Mouse (Mus musculus) limb, embryonic 14.5 days (tissue): Measurements from ENCODE around the gene Smyd3. TPM values are rescaled to one million over a fixed set of nuclear protein-coding genes. Genes with fewer than 3 reads are reported as not detected.

ENCODE experiments used
- ATAC-seq: fragments of 200-750 bp; cut with Nextera tagmentation; 2 replicates; pipeline ENCODE4 v1.8.0; 2017; ENCODE audit warnings: low read depth, moderate number of reproducible peaks, moderate TSS enrichment; ENCODE audit not compliant: low FRiP score
- DNase-seq: peaks from one replicate; pipeline ENCODE4 v3.0.0-alpha.2; 2015; ENCODE audit warnings: low spot score
- H3K27ac ChIP-seq: fragments of 300-500 bp; sonication (generic); replicated peaks from 2 replicates; pipeline ENCODE4 v1.5.1; 2014; ENCODE audit warnings: low read depth, mild to moderate bottlenecking, low read length, moderate library complexity, mixed read lengths
- H3K27me3 ChIP-seq: fragments of 300-500 bp; sonication (generic); 2 replicates; pipeline ENCODE4 v1.6.1; 2014; ENCODE audit warnings: low read length, mixed read lengths; ENCODE audit not compliant: control insufficient read depth, insufficient read depth
- H3K36me3 ChIP-seq: fragments of 300-500 bp; sonication (generic); 2 replicates; pipeline ENCODE4 v1.6.1; 2014; ENCODE audit warnings: mild to moderate bottlenecking, low read length, moderate library complexity, mixed read lengths; ENCODE audit not compliant: control insufficient read depth, insufficient read depth
- H3K4me1 ChIP-seq: fragments of 300-500 bp; sonication (generic); 2 replicates; pipeline ENCODE4 v1.6.1; 2014; ENCODE audit warnings: antibody characterized with exemption, low read length, mixed read lengths; ENCODE audit not compliant: control insufficient read depth, insufficient read depth
- H3K4me2 ChIP-seq: fragments of 300-500 bp; sonication (generic); replicated peaks from 2 replicates; pipeline ENCODE4 v1.6.1; 2014; ENCODE audit warnings: low read depth, mild to moderate bottlenecking, low read length, moderate library complexity; ENCODE audit not compliant: severe bottlenecking
- H3K4me3 ChIP-seq: fragments of 300-500 bp; sonication (generic); replicated peaks from 2 replicates; pipeline ENCODE4 v1.5.1; 2014; ENCODE audit warnings: low read length
- H3K9ac ChIP-seq: fragments of 300-500 bp; sonication (generic); 2 replicates; pipeline ENCODE4 v1.6.1; 2014; ENCODE audit warnings: mild to moderate bottlenecking, low read depth, low read length, moderate library complexity; ENCODE audit not compliant: severe bottlenecking
- H3K9me3 ChIP-seq: fragments of 300-500 bp; sonication (generic); 2 replicates; pipeline ENCODE4 v1.6.1; 2016; ENCODE audit warnings: low read length; ENCODE audit not compliant: control insufficient read depth
- POLR2A ChIP-seq: fragments of 200-500 bp; IDR thresholded peaks from 2 replicates; pipeline ENCODE4 v1.8.0; 2012; ENCODE audit warnings: inconsistent platforms, mild to moderate bottlenecking, moderate library complexity, borderline replicate concordance; ENCODE audit not compliant: insufficient read depth, insufficient read length; ENCODE audit errors: extremely low read depth
- WGBS: fragments of 180-500 bp; shearing (Covaris S2); extraction: QIAGEN DNeasy Blood & Tissue Kit; methylation state at CpG from one replicate; pipeline ENCODE4 v1.1.7; 2014; 5-methylcytosine and 5-hydroxymethylcytosine counted together
- polyA plus RNA-seq, 2 experiments: library from polyadenylated mRNA; depleted of rRNA in 1 of 2; stranded (reverse) in 1 of 2; unstranded in 1 of 2; fragments of >200 nt; fragmentation: Nextera tagmentation in 1 of 2; extraction: Ambion mirVana in 1 of 2; gene quantifications; 2 replicates each; pipeline versions ENCODE4 v1.2.1 to v1.2.3; 2012 to 2014

The Smyd3 gene
- polyA plus RNA-seq, 2 experiments: 9.8 to 21.5 TPM

GRCm38 (mm10) chr1:178960015-178960559 is 557.8 kb downstream of the Smyd3 start:
- H3K27ac ChIP-seq: no peak overlapping the region
- 32% methylated on average over 7 of the region's 7 CpGs for WGBS
- H3K4me2 ChIP-seq: no peak overlapping the region
- no peak for TF ChIP-seq POLR2A
- no peaks in the 10 kb centered on the region for H3K27me3 ChIP-seq
- DNase-seq (peak; percentile 88), ATAC-seq (peak; percentile 58; the same call in 1 of the 2 replicates)
- no peak overlapping the region for H3K4me3 ChIP-seq
- no peak overlapping the region for H3K9ac ChIP-seq
- no peaks in the 10 kb centered on the region for H3K36me3 ChIP-seq
- peaks cover 5% of the 10 kb centered on the region for H3K4me1 ChIP-seq
- no peaks in the 10 kb centered on the region for H3K9me3 ChIP-seq

GRCm38 (mm10) chr1:178958641-178959040 is 559.2 kb downstream of the Smyd3 start:
- peaks cover 5% of the 10 kb centered on the region for H3K4me1 ChIP-seq
- no peaks in the 10 kb centered on the region for H3K9me3 ChIP-seq
- no peaks in the 10 kb centered on the region for H3K27me3 ChIP-seq
- H3K4me2 ChIP-seq: no peak overlapping the region
- WGBS: 82% methylated on average over 4 of the region's 4 CpGs
- no peak overlapping the region for H3K9ac ChIP-seq
- H3K27ac ChIP-seq: no peak overlapping the region
- DNase-seq (no peak), ATAC-seq (no peak)
- no peak for TF ChIP-seq POLR2A
- no peak overlapping the region for H3K4me3 ChIP-seq
- no peaks in the 10 kb centered on the region for H3K36me3 ChIP-seq

- Histone ChIP-seq H3K27ac (no peak overlapping the region; the same call in 1 of the 2 replicates), H3K4me2 (no peak overlapping the region; the same call in 1 of the 2 replicates), H3K36me3 (no peaks in the 10 kb centered on the region), H3K9me3 (peaks cover 5% of the 10 kb centered on the region), H3K27me3 (no peaks in the 10 kb centered on the region), H3K4me3 (no peak overlapping the region), H3K9ac (no peak overlapping the region; the same call in 1 of the 2 replicates), H3K4me1 (peaks cover 12% of the 10 kb centered on the region)
- 19% methylated on average over 12 of the region's 12 CpGs for WGBS
- DNase-seq (peak; percentile 51), ATAC-seq (peak; percentile 55)
- TF ChIP-seq POLR2A: no peak
Measured at GRCm38 (mm10) chr1:178952910-178953309, 564.9 kb downstream of the Smyd3 start.

- Histone ChIP-seq H3K4me2 (no peak overlapping the region), H3K9ac (no peak overlapping the region), H3K27me3 (no peaks in the 10 kb centered on the region), H3K9me3 (no peaks in the 10 kb centered on the region), H3K27ac (no peak overlapping the region), H3K36me3 (no peaks in the 10 kb centered on the region), H3K4me1 (peaks cover 9% of the 10 kb centered on the region), H3K4me3 (no peak overlapping the region)
- ATAC-seq: 0 out of 2 replicates have a peak, but pooled peaks have one; percentile 34
- TF ChIP-seq POLR2A: no peak
- 35% methylated on average over 7 of the region's 7 CpGs for WGBS
- DNase-seq: no peak
Measured at GRCm38 (mm10) chr1:178942251-178942963, 575.4 kb downstream of the Smyd3 start.

GRCm38 (mm10) chr1:178940353-178940752 is 577.5 kb downstream of the Smyd3 start:
- 90% methylated on average over 4 of the region's 4 CpGs for WGBS
- Histone ChIP-seq H3K9me3 (no peaks in the 10 kb centered on the region), H3K9ac (no peak overlapping the region), H3K4me1 (peaks cover 19% of the 10 kb centered on the region), H3K27me3 (no peaks in the 10 kb centered on the region), H3K27ac (no peak overlapping the region), H3K4me2 (no peak overlapping the region), H3K4me3 (no peak overlapping the region), H3K36me3 (no peaks in the 10 kb centered on the region)
- TF ChIP-seq POLR2A: no peak
- no peak for ATAC-seq
- no peak for DNase-seq
